Mouse (Mus musculus) liver, adult 2 months (tissue): ENCODE measurements around the gene Rfwd3.

ENCODE experiments used
- CTCF ChIP-seq: fragments of 200-500 bp; IDR thresholded peaks from 2 replicates; pipeline ENCODE4 v1.5.1; 2011; ENCODE audit warnings: low read depth, low read length, control low read depth
- POLR2A ChIP-seq: fragments of 200-500 bp; IDR thresholded peaks from 2 replicates; pipeline ENCODE4 v1.6.1; 2011; ENCODE audit warnings: low read length, control low read depth; ENCODE audit not compliant: insufficient read depth; ENCODE audit errors: extremely low read depth

- no peak for TF ChIP-seq CTCF
- TF ChIP-seq POLR2A: no peak
These were observed 37.9 kb upstream of the Rfwd3 start, which contains the start of gene Mlkl for GRCm38 (mm10) chr8:111337890-111338347.
